Mouse (Mus musculus) neural tube, embryonic 12.5 days (tissue): ENCODE data around the gene Cux1. TPM values are rescaled to one million over a fixed set of nuclear protein-coding genes. Genes with fewer than 3 reads are reported as not detected.

ENCODE experiments used
- ATAC-seq: fragments of 200-750 bp; cut with Nextera tagmentation; 2 replicates; pipeline ENCODE4 v1.8.0; 2017; ENCODE audit warnings: low read depth, mild to moderate bottlenecking, moderate TSS enrichment, moderate library complexity; ENCODE audit not compliant: low FRiP score
- H3K27ac ChIP-seq: fragments of 300-500 bp; sonication (generic); 2 replicates; pipeline ENCODE4 v1.5.1; 2016
- H3K27me3 ChIP-seq: fragments of 300-500 bp; sonication (generic); replicated peaks from 2 replicates; pipeline ENCODE4 v1.6.1; 2016; ENCODE audit warnings: mild to moderate bottlenecking
- H3K36me3 ChIP-seq: fragments of 300-500 bp; sonication (generic); 2 replicates; pipeline ENCODE4 v1.6.1; 2016; ENCODE audit warnings: mild to moderate bottlenecking
- H3K4me1 ChIP-seq: fragments of 300-500 bp; sonication (generic); 2 replicates; pipeline ENCODE4 v1.6.1; 2016
- H3K4me2 ChIP-seq: fragments of 300-500 bp; sonication (generic); replicated peaks from 2 replicates; pipeline ENCODE4 v1.6.1; 2016; ENCODE audit warnings: mild to moderate bottlenecking
- H3K4me3 ChIP-seq: fragments of 300-500 bp; sonication (generic); 2 replicates; pipeline ENCODE4 v1.5.1; 2016
- H3K9ac ChIP-seq: fragments of 300-500 bp; sonication (generic); 2 replicates; pipeline ENCODE4 v1.6.1; 2016; ENCODE audit warnings: mild to moderate bottlenecking
- H3K9me3 ChIP-seq: fragments of 300-500 bp; sonication (generic); 2 replicates; pipeline ENCODE4 v1.6.1; 2016; ENCODE audit warnings: mild to moderate bottlenecking
- WGBS: fragments of 180-500 bp; shearing (Covaris S2); methylation state at CpG from one replicate; pipeline ENCODE4 v1.1.7; 2016; 5-methylcytosine and 5-hydroxymethylcytosine counted together
- polyA plus RNA-seq: library from polyadenylated mRNA; unstranded; fragments of >200 nt; fragmentation: Nextera tagmentation; extraction: Ambion mirVana; gene quantifications from 2 replicates; pipeline ENCODE4 v1.2.1, GENCODE M21; 2016

The Cux1 gene
- polyA plus RNA-seq, 1 experiment from 2014 or later, result 117 TPM

- H3K4me1 ChIP-seq, result 0 out of 2 replicates have a peak, but pooled peaks cover 5% of the 10 kb centered on the region
- no peaks in the 10 kb centered on the region for H3K27me3 ChIP-seq
- H3K9ac ChIP-seq, result no peak overlapping the region
- H3K27ac ChIP-seq, result no peak overlapping the region
- H3K4me3 ChIP-seq, result no peak overlapping the region
- H3K4me2 ChIP-seq, result no peak overlapping the region
- no peak for ATAC-seq
- no peaks in the 10 kb centered on the region for H3K9me3 ChIP-seq
- H3K36me3 ChIP-seq, result peaks cover 44% of the 10 kb centered on the region
- WGBS, result 83% methylated on average over 3 of the region's 3 CpGs
Observed at GRCm38 (mm10) chr5:136289776-136290175, 277.5 kb downstream of the Cux1 start.

- H3K4me3 ChIP-seq, result no peak overlapping the region
- H3K9ac ChIP-seq, result no peak overlapping the region
- H3K9me3 ChIP-seq, result no peaks in the 10 kb centered on the region
- H3K27ac ChIP-seq, result no peak overlapping the region
- 87% methylated on average over 6 of the region's 6 CpGs for WGBS
- no peak overlapping the region for H3K4me2 ChIP-seq
- peaks cover 54% of the 10 kb centered on the region for H3K36me3 ChIP-seq
- ATAC-seq, result no peak
- no peaks in the 10 kb centered on the region for H3K27me3 ChIP-seq
- H3K4me1 ChIP-seq, result 0 out of 2 replicates have a peak, but pooled peaks cover 5% of the 10 kb centered on the region
Observed at GRCm38 (mm10) chr5:136288351-136289081, 278.8 kb downstream of the Cux1 start.

GRCm38 (mm10) chr5:136286566-136286965 is 280.7 kb downstream of the Cux1 start:
- no peak for ATAC-seq
- Histone ChIP-seq H3K4me2 (no peak overlapping the region), H3K9me3 (no peaks in the 10 kb centered on the region), H3K27ac (no peak overlapping the region), H3K36me3 (peaks cover 68% of the 10 kb centered on the region), H3K4me1 (no peaks in the 10 kb centered on the region), H3K27me3 (no peaks in the 10 kb centered on the region), H3K9ac (no peak overlapping the region), H3K4me3 (no peak overlapping the region)
- WGBS, result 91% methylated on average over 6 of the region's 6 CpGs

- WGBS, result 97% methylated on average over 7 of the region's 7 CpGs
- no peak for ATAC-seq
- H3K4me2 ChIP-seq, result no peak overlapping the region
- no peaks in the 10 kb centered on the region for H3K4me1 ChIP-seq
- no peak overlapping the region for H3K27ac ChIP-seq
- H3K9me3 ChIP-seq, result no peaks in the 10 kb centered on the region
- H3K36me3 ChIP-seq, result peaks cover 71% of the 10 kb centered on the region
- no peak overlapping the region for H3K4me3 ChIP-seq
- H3K27me3 ChIP-seq, result no peaks in the 10 kb centered on the region
- H3K9ac ChIP-seq, result no peak overlapping the region
Observed at GRCm38 (mm10) chr5:136285106-136285505, 282.2 kb downstream of the Cux1 start.

- Histone ChIP-seq H3K4me1 (no peaks in the 10 kb centered on the region), H3K4me2 (no peak overlapping the region), H3K9me3 (no peaks in the 10 kb centered on the region), H3K27me3 (no peaks in the 10 kb centered on the region), H3K36me3 (peaks cover 90% of the 10 kb centered on the region), H3K9ac (no peak overlapping the region), H3K4me3 (no peak overlapping the region), H3K27ac (no peak overlapping the region)
- ATAC-seq, result no peak
- WGBS, result 62% methylated on average over 6 of the region's 6 CpGs
Observed at GRCm38 (mm10) chr5:136281351-136281750, 285.9 kb downstream of the Cux1 start.

GRCm38 (mm10) chr5:136274739-136275138 is 292.6 kb downstream of the Cux1 start:
- WGBS, result 86% methylated on average over 43 of the region's 43 CpGs
- Histone ChIP-seq H3K9ac (no peak overlapping the region), H3K27me3 (no peaks in the 10 kb centered on the region), H3K36me3 (peaks cover 66% of the 10 kb centered on the region), H3K4me1 (no peaks in the 10 kb centered on the region), H3K4me2 (no peak overlapping the region), H3K4me3 (no peak overlapping the region), H3K27ac (no peak overlapping the region), H3K9me3 (no peaks in the 10 kb centered on the region)
- no peak for ATAC-seq

- Histone ChIP-seq H3K9ac (no peak overlapping the region), H3K27me3 (no peaks in the 10 kb centered on the region), H3K27ac (no peak overlapping the region), H3K9me3 (no peaks in the 10 kb centered on the region), H3K36me3 (peaks cover 21% of the 10 kb centered on the region), H3K4me2 (no peak overlapping the region), H3K4me3 (no peak overlapping the region), H3K4me1 (no peaks in the 10 kb centered on the region)
- ATAC-seq, result no peak
- WGBS, result 77% methylated on average over 4 of the region's 4 CpGs
Observed at GRCm38 (mm10) chr5:136269937-136270336, 297.4 kb downstream of the Cux1 start.

GRCm38 (mm10) chr5:136266077-136266476 is 301.2 kb downstream of the Cux1 start:
- no peak overlapping the region for H3K27ac ChIP-seq
- no peak overlapping the region for H3K4me3 ChIP-seq
- no peaks in the 10 kb centered on the region for H3K27me3 ChIP-seq
- H3K9me3 ChIP-seq, result no peaks in the 10 kb centered on the region
- no peaks in the 10 kb centered on the region for H3K4me1 ChIP-seq
- 81% methylated on average over 7 of the region's 7 CpGs for WGBS
- ATAC-seq, result no peak
- no peak overlapping the region for H3K4me2 ChIP-seq
- no peak overlapping the region for H3K9ac ChIP-seq
- no peaks in the 10 kb centered on the region for H3K36me3 ChIP-seq

- H3K27me3 ChIP-seq, result no peaks in the 10 kb centered on the region
- no peak overlapping the region for H3K4me3 ChIP-seq
- H3K4me2 ChIP-seq, result no peak overlapping the region
- H3K9ac ChIP-seq, result no peak overlapping the region
- H3K4me1 ChIP-seq, result no peaks in the 10 kb centered on the region
- no peaks in the 10 kb centered on the region for H3K9me3 ChIP-seq
- 89% methylated on average over 4 of the region's 4 CpGs for WGBS
- H3K27ac ChIP-seq, result no peak overlapping the region
- no peak for ATAC-seq
- H3K36me3 ChIP-seq, result no peaks in the 10 kb centered on the region
Observed at GRCm38 (mm10) chr5:136263342-136263741, 303.9 kb downstream of the Cux1 start.

- no peak for ATAC-seq
- 38% methylated on average over 6 of the region's 6 CpGs for WGBS
Observed at GRCm38 (mm10) chr5:136258919-136259318, 308.4 kb downstream of the Cux1 start.

GRCm38 (mm10) chr5:136252899-136253298 is 314.4 kb downstream of the Cux1 start:
- Histone ChIP-seq H3K9me3 (no peaks in the 10 kb centered on the region), H3K4me3 (no peak overlapping the region), H3K36me3 (peaks cover 30% of the 10 kb centered on the region), H3K4me2 (no peak overlapping the region), H3K9ac (no peak overlapping the region), H3K4me1 (no peaks in the 10 kb centered on the region), H3K27me3 (no peaks in the 10 kb centered on the region), H3K27ac (no peak overlapping the region)
- no peak for ATAC-seq
- WGBS, result 8% methylated on average over 17 of the region's 17 CpGs

More at GRCm38 (mm10) chr5:136258919-136259318, 308.4 kb downstream of the Cux1 start:
- no peak overlapping the region for H3K4me2 ChIP-seq
- no peak overlapping the region for H3K27ac ChIP-seq
- no peaks in the 10 kb centered on the region for H3K9me3 ChIP-seq
- H3K36me3 ChIP-seq, result peaks cover 16% of the 10 kb centered on the region
- no peaks in the 10 kb centered on the region for H3K4me1 ChIP-seq
- H3K27me3 ChIP-seq, result no peaks in the 10 kb centered on the region
- H3K9ac ChIP-seq, result no peak overlapping the region
- H3K4me3 ChIP-seq, result no peak overlapping the region

GRCm38 (mm10) chr5:136251004-136251403 is 316.3 kb downstream of the Cux1 start:
- H3K27ac ChIP-seq, result no peak overlapping the region
- no peaks in the 10 kb centered on the region for H3K27me3 ChIP-seq
- no peaks in the 10 kb centered on the region for H3K9me3 ChIP-seq
- H3K36me3 ChIP-seq, result peaks cover 17% of the 10 kb centered on the region
- no peak overlapping the region for H3K9ac ChIP-seq
- H3K4me2 ChIP-seq, result no peak overlapping the region
- H3K4me1 ChIP-seq, result 0 out of 2 replicates have a peak, but pooled peaks cover under 1% of the 10 kb centered on the region
- H3K4me3 ChIP-seq, result no peak overlapping the region
- no peak for ATAC-seq
- 54% methylated on average over 7 of the region's 7 CpGs for WGBS

- WGBS, result 58% methylated on average over 6 of the region's 6 CpGs
- 0 out of 2 replicates have a peak, but pooled peaks cover 14% of the 10 kb centered on the region for H3K36me3 ChIP-seq
- H3K4me2 ChIP-seq, result no peak overlapping the region
- H3K9me3 ChIP-seq, result no peaks in the 10 kb centered on the region
- no peaks in the 10 kb centered on the region for H3K27me3 ChIP-seq
- ATAC-seq, result no peak
- no peak overlapping the region for H3K4me3 ChIP-seq
- no peak overlapping the region for H3K27ac ChIP-seq
- peaks cover 15% of the 10 kb centered on the region for H3K4me1 ChIP-seq
- no peak overlapping the region for H3K9ac ChIP-seq
Observed at GRCm38 (mm10) chr5:136248441-136248840, 318.8 kb downstream of the Cux1 start.
